Mouse (Mus musculus) cortical plate, adult 2 months (tissue): ENCODE measurements around the gene Syne3. TPM values are rescaled to one million over a fixed set of nuclear protein-coding genes. Genes with fewer than 3 reads are reported as not detected.
A peak's percentile ranks its signal among the peaks of the same experiment; 100 is the strongest.

Experiments
- H3K27ac ChIP-seq: fragments of 200-500 bp; 2 replicates; pipeline ENCODE4 v1.5.1; 2012; ENCODE audit warnings: low read length, control low read depth, inconsistent platforms; ENCODE audit not compliant: insufficient read depth
- H3K4me1 ChIP-seq: fragments of 200-500 bp; 2 replicates; pipeline ENCODE4 v1.6.1; 2011; ENCODE audit warnings: low read length; ENCODE audit not compliant: control insufficient read depth, insufficient read depth
- H3K4me3 ChIP-seq: fragments of 200-500 bp; 2 replicates; pipeline ENCODE4 v1.5.1; 2011; ENCODE audit warnings: mild to moderate bottlenecking, low read length, control low read depth; ENCODE audit not compliant: insufficient read depth
- CTCF ChIP-seq: fragments of 200-500 bp; IDR thresholded peaks from 2 replicates; pipeline ENCODE4 v1.5.1; 2011; ENCODE audit warnings: mild to moderate bottlenecking, control low read depth, low read length; ENCODE audit not compliant: insufficient read depth; ENCODE audit errors: extremely low read depth
- POLR2A ChIP-seq: fragments of 200-500 bp; IDR thresholded peaks from 2 replicates; pipeline ENCODE4 v1.6.1; 2011; ENCODE audit warnings: mild to moderate bottlenecking, low read length, control low read depth; ENCODE audit not compliant: insufficient read depth; ENCODE audit errors: extremely low read depth
- polyA plus RNA-seq: library from polyadenylated mRNA; depleted of rRNA; stranded (reverse); fragments of >200 nt; gene quantifications from 2 replicates; pipeline ENCODE4 v1.2.3, GENCODE M21; 2012

The Syne3 gene
- polyA plus RNA-seq, 1 experiment, result 0.90 TPM

DNA sequence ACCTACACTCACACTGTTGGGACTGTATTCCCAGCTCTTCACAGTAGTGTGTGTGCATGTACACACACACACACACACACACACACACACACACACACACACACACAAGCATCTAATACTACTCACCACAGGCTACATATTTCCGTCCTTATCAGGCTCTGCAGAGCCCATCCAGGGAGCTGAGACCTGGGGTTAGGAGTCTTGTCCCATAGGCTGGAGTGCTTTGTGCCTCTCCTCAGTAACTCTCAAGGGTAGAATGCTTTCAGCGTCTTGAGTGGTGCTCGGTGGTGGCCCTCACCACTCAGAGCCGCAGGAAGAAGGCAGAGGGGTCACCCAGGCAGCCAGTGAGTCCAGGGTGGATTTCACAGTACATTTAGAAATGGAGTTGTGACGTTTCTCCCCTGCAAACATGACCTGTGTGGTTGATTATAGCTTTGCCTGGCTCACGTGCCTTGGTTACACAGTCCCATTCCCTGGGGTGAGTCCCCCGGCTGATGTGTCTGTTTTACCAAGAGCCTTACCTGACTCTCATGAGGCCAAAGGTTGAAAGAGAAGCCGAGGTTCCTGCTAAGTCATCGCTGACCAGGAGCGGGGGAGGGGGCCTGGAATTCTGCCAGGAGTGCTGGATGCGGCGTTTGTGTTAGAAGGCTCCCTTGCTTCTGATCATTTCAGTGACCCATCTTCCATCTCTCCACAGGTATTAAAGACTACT lies 30.1 kb upstream of the Syne3 start:
- no peaks in the 10 kb centered on the region for H3K4me1 ChIP-seq
- H3K27ac ChIP-seq, result no peak overlapping the region
- TF ChIP-seq CTCF, result no peak
- TF ChIP-seq POLR2A, result no peak
- H3K4me3 ChIP-seq, result no peak overlapping the region

DNA sequence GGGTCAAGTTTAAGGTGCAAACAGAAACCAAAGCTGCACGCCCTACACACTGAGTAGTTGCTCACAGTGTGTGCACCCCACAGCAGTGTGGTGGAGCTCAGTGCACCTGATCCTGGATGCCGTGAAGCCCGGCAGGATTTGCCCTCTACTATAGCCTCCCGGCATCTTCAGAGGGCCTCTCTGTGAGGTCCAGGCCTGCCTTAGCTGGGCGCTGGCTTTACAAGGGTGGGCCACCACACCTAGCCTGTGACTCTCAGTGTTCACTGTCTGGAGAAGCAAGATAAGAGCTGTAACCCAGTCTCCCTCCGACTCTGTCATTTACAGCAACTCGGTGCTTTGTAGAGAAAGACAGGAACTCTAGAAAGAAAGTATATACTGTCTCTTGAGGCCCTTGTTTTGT lies 29.3 kb upstream of the Syne3 start:
- H3K27ac ChIP-seq, result no peak overlapping the region
- H3K4me1 ChIP-seq, result no peaks in the 10 kb centered on the region; the same call in 1 of the 2 replicates
- no peak overlapping the region for H3K4me3 ChIP-seq
- TF ChIP-seq CTCF, result no peak
- no peak for TF ChIP-seq POLR2A

DNA sequence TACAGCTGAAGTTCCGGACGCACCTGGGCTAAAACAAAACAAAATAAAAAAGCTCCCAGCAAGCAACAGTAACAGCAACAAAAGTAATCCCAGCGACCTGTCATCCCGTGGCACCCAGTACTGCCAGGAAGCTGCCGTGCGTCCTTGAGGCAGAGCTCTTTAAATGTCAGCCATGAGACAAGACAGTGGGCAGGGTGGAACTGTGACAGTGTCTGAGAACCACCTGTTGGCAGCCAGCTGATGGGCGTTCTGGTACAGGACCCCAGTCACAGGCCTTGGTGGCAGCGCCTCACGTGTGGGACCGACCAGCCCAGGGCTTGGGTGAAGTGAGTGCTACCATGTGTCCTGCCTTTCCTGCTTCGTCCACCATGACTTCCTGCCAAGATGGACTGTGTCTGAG lies 28.6 kb upstream of the Syne3 start:
- no peak overlapping the region for H3K27ac ChIP-seq
- TF ChIP-seq POLR2A, result no peak
- TF ChIP-seq CTCF, result no peak
- no peaks in the 10 kb centered on the region; the same call in 1 of the 2 replicates for H3K4me1 ChIP-seq
- H3K4me3 ChIP-seq, result no peak overlapping the region

DNA sequence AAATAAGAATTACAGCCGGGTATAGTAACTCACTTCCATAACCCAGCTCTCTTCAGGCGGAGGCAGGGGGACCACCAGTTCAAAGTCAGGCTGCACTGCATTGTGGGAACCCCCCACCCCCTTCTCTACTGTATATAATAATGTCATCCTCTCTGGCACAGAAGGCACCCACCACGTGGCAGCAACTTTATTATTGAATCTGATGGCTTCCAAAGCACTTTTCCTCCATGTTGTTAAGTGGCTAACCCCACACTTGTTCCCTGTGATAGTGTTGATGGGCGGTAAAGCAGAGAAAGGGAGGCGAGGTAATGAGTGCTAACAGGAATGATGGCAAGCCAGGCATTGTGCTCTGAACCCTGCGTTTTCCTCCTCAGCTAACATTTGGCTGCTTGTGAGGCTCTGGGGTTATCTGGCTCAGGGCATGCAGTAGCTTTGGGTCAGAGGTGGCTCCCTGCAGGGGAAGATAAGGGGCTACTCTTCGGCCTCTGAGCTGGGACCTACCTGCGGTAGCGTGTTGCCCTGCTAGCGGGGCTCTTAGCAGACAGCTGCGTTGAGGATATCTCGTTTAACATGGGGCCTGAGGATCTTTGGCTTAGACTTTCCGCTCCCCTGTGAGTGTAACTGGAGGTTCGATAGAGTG lies 24.6 kb upstream of the Syne3 start:
- H3K4me1 ChIP-seq, result no peaks in the 10 kb centered on the region; the same call in 1 of the 2 replicates
- no peak for TF ChIP-seq CTCF
- no peak for TF ChIP-seq POLR2A
- no peak overlapping the region for H3K27ac ChIP-seq
- peak overlapping the region; percentile 81; the same call in 1 of the 2 replicates for H3K4me3 ChIP-seq

DNA sequence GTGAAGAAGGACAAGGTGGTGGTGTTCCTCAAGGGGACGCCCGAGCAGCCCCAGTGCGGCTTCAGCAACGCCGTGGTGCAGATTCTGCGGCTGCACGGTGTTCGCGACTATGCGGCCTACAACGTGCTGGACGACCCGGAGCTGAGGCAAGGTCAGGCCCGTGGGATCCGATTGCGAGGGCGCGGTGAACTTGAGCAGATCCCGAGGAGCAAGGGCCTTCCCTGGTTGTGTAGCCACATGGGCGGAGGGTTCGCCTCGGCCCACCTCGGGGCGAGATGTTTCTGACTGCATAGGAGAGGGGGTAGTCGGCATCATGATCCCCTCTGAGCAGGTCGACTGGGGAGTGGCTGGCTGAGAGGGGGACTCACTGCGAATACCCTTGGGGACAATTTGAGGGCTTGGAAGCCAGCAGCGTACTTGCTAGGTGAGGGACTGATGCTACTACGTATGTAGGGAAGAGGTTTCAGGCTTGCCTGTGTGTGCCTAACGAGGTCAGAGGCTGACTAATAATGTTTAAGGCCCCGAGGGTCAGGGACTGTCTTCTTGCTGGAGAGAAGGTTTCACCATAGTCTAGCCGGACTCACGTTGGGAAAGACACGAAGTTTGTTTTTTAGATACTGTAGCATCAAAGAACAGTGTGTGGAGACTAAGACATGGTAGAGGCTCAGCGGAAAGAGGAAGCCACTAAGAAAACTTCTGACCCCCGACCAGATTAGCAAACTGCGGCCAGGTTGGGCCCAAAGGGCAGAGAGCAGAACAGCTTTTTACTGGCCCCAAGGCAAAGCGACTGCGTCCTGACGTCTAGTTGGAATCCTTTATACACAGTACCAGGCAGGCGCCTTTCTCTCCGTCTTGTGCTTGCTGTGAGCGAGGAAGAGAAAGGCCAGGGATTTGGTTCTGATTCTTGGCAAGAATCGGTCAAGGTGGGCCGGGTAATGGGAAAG lies 23.5 kb upstream of the Syne3 start:
- TF ChIP-seq POLR2A (no peak), CTCF (no peak)
- Histone ChIP-seq H3K4me3 (peak overlapping the region; percentile 81), H3K27ac (0 out of 2 replicates have a peak overlapping the region, but pooled peaks have one; percentile 5), H3K4me1 (no peaks in the 10 kb centered on the region; the same call in 1 of the 2 replicates)

DNA sequence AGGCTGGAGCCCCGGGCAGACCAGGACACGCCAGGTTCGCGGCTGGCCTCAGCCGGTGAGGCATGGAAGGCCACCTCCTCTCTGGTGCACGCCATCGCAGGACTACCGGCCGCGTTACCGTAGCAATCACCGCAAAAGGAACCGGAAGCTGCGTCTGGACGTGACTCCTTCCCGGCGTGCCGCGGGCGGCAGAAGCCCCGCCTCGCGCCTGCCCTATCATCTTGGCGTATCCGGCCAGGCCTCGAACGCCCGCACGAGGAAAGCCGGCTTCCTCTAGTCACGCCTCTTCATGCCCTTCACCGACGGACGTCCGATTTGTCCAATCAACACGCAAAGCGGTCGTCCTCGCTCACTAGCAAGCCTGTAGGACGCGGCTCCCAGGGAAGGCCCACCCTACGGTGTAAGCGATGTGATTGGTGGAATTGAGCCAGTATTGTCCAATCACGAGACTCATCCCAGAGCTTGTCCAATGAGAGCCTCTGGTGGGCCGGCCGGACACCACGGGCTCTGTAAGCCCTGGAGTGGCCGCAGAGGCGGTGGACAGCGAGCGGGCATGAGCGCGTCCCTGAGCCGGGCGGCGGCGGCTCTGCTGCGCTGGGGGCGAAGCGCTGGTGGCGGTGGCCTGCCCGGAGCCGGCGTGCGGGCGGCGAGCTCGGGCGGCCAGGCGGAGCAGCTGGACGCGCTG lies 22.7 kb upstream of the Syne3 start, which contains the start of gene Glrx5:
Glrx5 (plus strand) TSS at position 542 of the 685 bp plus-strand sequence.
- TF ChIP-seq CTCF (no peak), POLR2A (peak; percentile 91)
- Histone ChIP-seq H3K4me1 (no peaks in the 10 kb centered on the region; the same call in 1 of the 2 replicates), H3K4me3 (peak within 1 kb of the TSS; percentile 81), H3K27ac (0 out of 2 replicates have a peak within 1 kb of the TSS, but pooled peaks have one; percentile 5)

DNA sequence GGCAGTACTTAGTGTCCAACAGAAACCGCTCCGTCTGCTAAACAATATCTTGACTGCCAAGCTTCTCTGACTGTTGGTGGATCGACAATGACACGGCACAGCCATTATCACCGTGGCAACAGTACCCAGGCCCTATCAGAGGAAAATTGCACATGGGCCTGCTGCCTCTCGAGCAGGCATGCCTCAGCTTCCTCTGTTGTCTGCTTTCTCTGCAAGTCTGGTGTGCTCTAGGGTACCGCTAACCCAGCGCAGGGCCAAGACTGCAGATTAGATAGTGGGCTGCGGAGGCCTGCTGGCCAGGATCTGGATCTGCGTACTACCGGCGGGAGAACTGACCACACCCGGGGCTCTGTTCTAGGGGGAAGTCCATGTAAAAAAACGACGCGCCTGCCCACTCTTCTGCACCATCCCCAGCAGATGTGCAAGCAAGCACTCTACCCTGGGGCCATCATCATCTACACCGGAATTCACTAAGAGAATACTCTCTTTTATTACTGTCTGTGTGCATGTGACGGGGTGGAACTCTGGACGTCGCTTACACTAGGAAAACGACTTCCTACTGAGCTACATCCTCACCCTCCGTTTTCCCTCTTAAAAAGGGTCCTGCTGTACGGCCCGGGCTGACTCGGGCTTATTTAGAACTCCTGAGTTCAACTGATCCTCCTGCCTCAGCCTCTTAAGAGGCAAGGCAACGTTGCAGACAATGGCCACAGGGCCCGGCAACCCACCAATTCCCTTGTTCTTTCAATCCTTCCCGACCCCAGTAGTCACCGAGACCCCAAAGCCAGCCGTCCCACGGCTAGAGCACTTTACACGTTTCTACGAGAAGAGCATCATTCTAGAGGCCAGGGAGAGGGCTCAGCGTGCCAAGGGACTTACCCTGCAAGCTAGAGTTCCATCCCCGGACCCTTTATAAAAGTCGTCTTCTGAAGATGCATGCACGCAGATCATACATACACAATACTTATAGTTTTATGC lies 21.8 kb upstream of the Syne3 start:
- TF ChIP-seq CTCF, result no peak
- no peak for TF ChIP-seq POLR2A
- H3K4me3 ChIP-seq, result peak overlapping the region; percentile 52
- no peak overlapping the region for H3K27ac ChIP-seq
- H3K4me1 ChIP-seq, result no peaks in the 10 kb centered on the region; the same call in 1 of the 2 replicates

DNA sequence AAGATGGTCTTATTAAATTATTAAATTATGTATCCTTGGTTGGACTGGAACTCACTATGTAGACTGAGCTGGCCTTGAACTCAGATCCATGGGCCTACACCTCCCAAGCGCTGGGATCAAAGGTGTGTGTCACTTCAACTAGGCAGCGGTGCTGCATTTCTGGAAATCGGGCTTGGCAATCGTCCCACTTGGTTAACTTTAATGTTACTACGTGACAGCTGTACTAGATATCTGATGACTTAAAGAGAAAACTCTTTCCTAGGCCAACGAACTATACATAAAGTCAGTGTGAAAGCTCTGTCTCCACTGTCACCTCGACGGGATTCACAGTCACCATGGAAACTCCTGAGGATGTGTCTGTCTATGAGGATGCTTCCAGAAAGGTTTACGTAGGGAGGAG lies 20.3 kb upstream of the Syne3 start:
- no peak for TF ChIP-seq POLR2A
- TF ChIP-seq CTCF, result no peak
- H3K27ac ChIP-seq, result no peak overlapping the region
- H3K4me3 ChIP-seq, result no peak overlapping the region

DNA sequence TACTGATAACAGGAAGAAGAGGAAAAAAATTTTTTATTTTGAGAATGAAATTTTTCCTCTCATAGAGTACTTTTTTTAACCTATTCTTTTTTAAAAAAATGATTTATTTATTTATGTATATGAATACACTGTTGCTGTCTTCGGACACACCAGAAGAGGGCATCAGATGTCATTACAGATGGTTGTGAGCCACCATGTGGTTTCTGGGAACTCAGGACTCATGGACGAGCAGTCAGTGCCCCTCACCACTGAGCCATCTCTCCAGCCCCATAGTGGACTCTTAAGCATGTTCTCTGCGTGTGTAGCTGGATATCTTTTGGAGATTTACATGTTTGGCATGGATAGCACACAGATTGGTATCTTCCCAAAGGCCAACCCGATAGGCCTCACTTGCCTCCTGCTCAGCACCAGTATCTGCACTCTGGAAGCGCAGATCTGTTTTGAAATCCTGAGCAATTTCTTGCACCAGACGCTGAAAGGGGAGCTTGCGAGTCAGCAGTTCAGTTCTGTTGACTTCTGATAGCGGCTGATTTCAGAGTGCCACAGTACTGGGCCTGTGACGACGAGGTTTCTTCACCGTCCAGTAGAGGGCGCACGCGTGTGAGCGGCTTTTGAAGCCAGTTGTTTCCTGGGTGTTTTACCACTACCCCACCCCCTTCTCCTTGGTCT lies 17.8 kb upstream of the Syne3 start:
- no peak overlapping the region for H3K4me3 ChIP-seq
- H3K27ac ChIP-seq, result no peak overlapping the region
- H3K4me1 ChIP-seq, result no peaks in the 10 kb centered on the region
- TF ChIP-seq CTCF, result peak; percentile 70
- TF ChIP-seq POLR2A, result no peak

More for the DNA sequence above, 20.3 kb upstream of the Syne3 start:
- no peaks in the 10 kb centered on the region; the same call in 1 of the 2 replicates for H3K4me1 ChIP-seq
